Mouse (Mus musculus) common myeloid progenitor, adult 5-6 weeks (primary cell): ENCODE data around the gene Saa2. TPM values are rescaled to one million over a fixed set of nuclear protein-coding genes. Genes with fewer than 3 reads are reported as not detected.

Experiments used
- ATAC-seq: replicated peaks from 2 replicates; pipeline ENCODE4 v1.8.0; 2016; ENCODE audit warnings: low read depth, mild to moderate bottlenecking, moderate TSS enrichment, inconsistent platforms; ENCODE audit not compliant: poor library complexity, severe bottlenecking
- total RNA-seq: library from RNA; stranded (forward); fragments of 200-1000, 187-1606 nt; gene quantifications from 2 replicates; pipeline ENCODE4 v1.2.3, GENCODE M21; 2017

The Saa2 gene
- total RNA-seq, 1 experiment from 2014 or later: not detected

GRCm38 (mm10) chr7:46761049-46761795 lies 9.6 kb downstream of the Saa2 start:
- ATAC-seq: no peak

- ATAC-seq: no peak
Observed at GRCm38 (mm10) chr7:46762601-46763000, 11.0 kb downstream of the Saa2 start.

DNA sequence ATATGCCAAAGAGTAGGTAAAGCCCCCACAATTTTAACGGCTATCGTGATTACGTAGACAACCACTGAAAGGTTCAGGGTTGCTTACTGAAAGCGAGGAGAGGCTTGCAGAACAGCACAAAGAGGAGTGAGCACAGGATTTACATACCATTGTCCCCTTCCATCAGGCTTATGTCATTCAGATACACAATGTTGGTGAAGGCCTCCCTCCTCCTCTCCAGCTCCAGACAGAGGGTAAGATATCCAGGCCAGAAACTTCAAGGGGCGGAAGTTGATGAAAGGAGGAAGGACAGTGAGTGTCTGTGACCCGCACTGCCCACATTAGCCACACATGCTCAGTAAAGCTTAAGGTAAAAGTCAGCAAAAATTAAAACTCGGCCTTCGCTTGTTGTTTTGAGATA lies 13.1 kb downstream of the Saa2 start:
- no peak for ATAC-seq

DNA sequence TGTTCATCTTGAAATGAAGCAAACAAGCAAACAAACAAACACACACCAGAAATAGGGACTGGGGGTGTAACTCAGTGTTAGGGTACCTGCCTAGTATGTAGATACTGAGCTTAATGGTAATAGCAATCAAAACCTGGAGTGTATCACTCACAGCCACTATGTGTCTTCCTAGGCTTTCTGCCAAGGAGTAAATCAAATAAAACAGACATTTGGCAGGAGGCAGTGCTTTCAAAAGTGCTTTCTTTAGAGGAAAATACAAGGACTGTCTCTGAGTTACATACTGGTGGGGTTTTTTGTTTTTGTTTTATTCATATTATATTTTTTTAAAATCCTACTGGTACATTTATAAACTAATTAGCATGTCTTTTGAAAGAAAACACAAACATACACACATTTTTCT lies 15.8 kb downstream of the Saa2 start:
- ATAC-seq: no peak

- no peak for ATAC-seq
Observed at GRCm38 (mm10) chr7:46768451-46768850, 16.9 kb downstream of the Saa2 start.

DNA sequence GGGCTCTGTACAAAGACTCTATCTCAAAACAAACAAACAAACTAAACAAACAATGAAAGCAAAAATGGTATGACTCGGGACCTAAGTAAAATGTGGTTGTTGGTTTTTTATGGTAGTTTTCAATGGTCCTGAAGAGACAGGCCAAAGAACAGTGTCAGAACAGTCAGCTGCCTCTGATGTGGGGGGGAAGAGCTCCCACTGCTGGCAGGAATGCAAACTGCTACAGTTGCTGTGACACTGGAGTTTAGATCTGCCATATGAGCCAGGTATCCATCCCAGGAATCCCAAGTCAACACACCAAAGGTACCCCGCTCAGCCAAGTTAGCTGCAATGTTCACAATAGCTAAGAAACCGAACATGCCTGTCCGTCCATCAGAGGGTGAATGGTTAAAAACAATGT lies 19.1 kb downstream of the Saa2 start:
- peak; percentile 92 for ATAC-seq

GRCm38 (mm10) chr7:46789177-46789849 lies 37.7 kb downstream of the Saa2 start:
- no peak for ATAC-seq

DNA sequence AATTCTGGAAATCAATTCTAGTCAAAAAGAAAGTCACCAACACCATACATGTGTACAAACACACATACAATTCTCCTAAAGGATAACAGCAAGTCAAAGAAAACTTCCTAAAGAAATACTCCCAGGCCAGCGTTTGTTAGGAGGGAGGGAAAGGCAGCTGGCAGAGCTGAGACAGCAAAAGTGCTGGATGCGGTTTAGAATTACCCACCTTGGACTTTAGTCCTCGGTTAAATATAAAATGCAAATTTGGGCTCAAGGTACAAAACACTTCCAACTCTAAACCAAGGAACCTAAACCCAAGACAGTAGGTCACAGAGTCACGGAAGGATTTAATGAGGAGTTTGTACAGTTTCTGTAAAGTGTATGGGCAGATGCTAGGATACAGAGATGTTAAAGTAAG lies 42.3 kb downstream of the Saa2 start:
- ATAC-seq: no peak

GRCm38 (mm10) chr7:46795287-46796205 lies 44.0 kb downstream of the Saa2 start, which contains the start of the genes Hps5 and Gtf2h1:
Hps5 (minus strand) TSS chr7:46796064.
Gtf2h1 (plus strand) TSS chr7:46796103.
- peak; percentile 96 for ATAC-seq

DNA sequence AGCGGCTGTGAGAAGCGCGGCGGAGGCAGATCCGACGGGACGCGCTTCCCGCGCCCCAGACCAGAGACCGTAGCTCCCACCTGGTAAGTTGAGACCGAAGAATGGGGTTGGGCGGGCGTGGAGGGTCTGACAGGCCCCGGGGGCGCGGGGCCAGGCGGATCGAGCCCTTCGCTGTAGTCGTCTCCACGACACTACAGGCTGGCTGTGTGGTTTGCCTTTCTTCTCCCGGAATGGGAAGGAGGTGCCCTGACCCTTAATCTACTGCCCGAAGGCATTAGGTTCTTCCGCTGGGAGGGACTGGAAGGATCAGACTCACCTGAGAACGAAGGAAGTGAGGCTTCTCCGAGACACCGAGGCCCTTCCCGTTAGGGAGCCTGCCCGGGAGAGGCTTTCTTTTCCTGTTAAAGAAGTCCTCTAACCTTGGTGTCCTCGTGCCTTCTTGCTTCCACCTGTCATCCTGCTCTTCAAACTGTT lies 44.7 kb downstream of the Saa2 start:
- no peak for ATAC-seq

DNA sequence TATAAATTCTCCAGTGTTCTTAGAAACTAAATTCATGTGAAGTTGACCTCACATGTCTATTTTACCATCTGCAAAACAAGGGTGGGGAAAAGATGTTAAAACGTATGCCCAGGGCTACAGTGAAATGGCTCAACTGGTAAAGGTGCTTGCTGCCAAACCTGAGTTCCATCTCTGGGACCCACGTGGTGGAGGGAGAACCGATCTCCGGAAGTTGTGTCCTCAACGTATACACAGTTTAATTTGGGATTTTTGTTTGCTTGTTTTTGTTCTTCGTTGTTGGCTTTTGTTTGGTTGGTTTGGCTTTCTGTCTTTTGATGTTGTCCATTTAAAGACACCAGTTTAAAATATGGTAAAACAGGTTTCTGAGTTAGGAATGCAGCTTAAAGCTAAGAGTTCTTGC lies 45.2 kb downstream of the Saa2 start:
- no peak for ATAC-seq

Other genes with a start within 250 kb of the Saa2 start
- gene Sergef, start 112.0 kb upstream of the Saa2 start, total RNA-seq: 7.6 and 17.5 TPM in 2 replicates
- gene Tph1, start 79.3 kb upstream of the Saa2 start, total RNA-seq: not detected in 2 replicates
- 14.6 and 18.5 TPM in 2 replicates for gene Saal1, start 41.1 kb upstream of the Saa2 start, total RNA-seq
- 3.8 TPM in 1 of 2 replicates, not detected in the other for gene Saa3, start 36.1 kb upstream of the Saa2 start, total RNA-seq
- gene Saa4, start 19.2 kb upstream of the Saa2 start, total RNA-seq: not detected in 2 replicates
- gene Saa1, start 8.8 kb upstream of the Saa2 start, total RNA-seq: not detected in 2 replicates
- gene Hps5, start 44.3 kb downstream of the Saa2 start, total RNA-seq: 32.3 and 33.0 TPM in 2 replicates
- 86.1 and 96.2 TPM in 2 replicates for gene Gtf2h1, start 44.3 kb downstream of the Saa2 start, total RNA-seq
- 434 and 497 TPM in 2 replicates for gene Ldha, start 89.7 kb downstream of the Saa2 start, total RNA-seq
- not detected in 2 replicates for gene Ldhc, start 109.4 kb downstream of the Saa2 start, total RNA-seq
- gene Tsg101, start 168.2 kb downstream of the Saa2 start, total RNA-seq: 42.0 and 46.4 TPM in 2 replicates
- 12.7 and 14.1 TPM in 2 replicates for gene Uevld, start 206.7 kb downstream of the Saa2 start, total RNA-seq
- not detected in 2 replicates for gene Gm9999, start 231.8 kb downstream of the Saa2 start, total RNA-seq